Mouse (Mus musculus): ENCODE data around the gene Cdc42bpg. TPM values are rescaled to one million over a fixed set of nuclear protein-coding genes. Genes with fewer than 3 reads are reported as not detected.

Gene Cdc42bpg
- total and polyA plus RNA-seq, 3 experiments = 0.79 to 4.2 (median 2.3) TPM

- no peak for TF ChIP-seq TBP (conservative IDR thresholded peaks at IDR 0.05; ENCODE audit: low read depth, low read length)
- TF ChIP-seq GABPA (IDR thresholded peaks at IDR 0.05; ENCODE audit: insufficient replicate concordance, low read depth, low read length) = no peak
- peak; percentile 12; the same call in 1 of the 2 replicates for TF ChIP-seq NELFE (IDR thresholded peaks at IDR 0.05; ENCODE audit: low read depth, low read length)
- peak; percentile 4; the same call in 1 of the 2 replicates for TF ChIP-seq SIN3A (IDR thresholded peaks at IDR 0.05; ENCODE audit: low read length)
- no peak for TF ChIP-seq USF1 (IDR thresholded peaks at IDR 0.05; ENCODE audit: low read depth, low read length)
- peak; percentile 54 for TF ChIP-seq RAD21 (IDR thresholded peaks at IDR 0.05; ENCODE audit: low read depth, low read length)
- TF ChIP-seq ZNF384 (IDR thresholded peaks at IDR 0.05; ENCODE audit: low read depth, low read length) = no peak
- peak; percentile 81 for TF ChIP-seq IRF4 (IDR thresholded peaks at IDR 0.05; ENCODE audit: low read depth, low read length)
Measured at GRCm38 (mm10) chr19:6339890-6340504, 33.7 kb downstream of the Cdc42bpg start (continued).

GRCm38 (mm10) chr19:6340524-6341452 lies 34.5 kb downstream of the Cdc42bpg start, which contains the start of gene Map4k2:
Map4k2 (plus strand) TSS chr19:6341135.
- peaks cover 55 to 69% of the 10 kb centered on the region in 2 experiments for H3K36me3 ChIP-seq (replicated peaks in 1 of 2; ENCODE audit: control insufficient read depth in 1 of 2, insufficient read depth in 1 of 2, low read length in 1 of 2)
- H3K27me3 ChIP-seq (replicated peaks) = no peaks in the 10 kb centered on the region
- TF ChIP-seq PAX5 (IDR thresholded peaks at IDR 0.05; ENCODE audit: low read length) = no peak
- peak; percentile 14 for TF ChIP-seq SIN3A (IDR thresholded peaks at IDR 0.05; ENCODE audit: low read length)
- peak; percentile 75 for TF ChIP-seq IRF4 (IDR thresholded peaks at IDR 0.05; ENCODE audit: low read depth, low read length)
- TF ChIP-seq NRF1 (IDR thresholded peaks at IDR 0.05; ENCODE audit: low read depth, low read length) = peak; percentile 55
- TF ChIP-seq RAD21 (IDR thresholded peaks at IDR 0.05; ENCODE audit: low read depth, low read length) = no peak
- peak; percentile 75 for TF ChIP-seq ETS1 (conservative IDR thresholded peaks at IDR 0.05; ENCODE audit: low read depth, low read length)
- peak; percentile 92 for TF ChIP-seq MAZ (IDR thresholded peaks at IDR 0.05; ENCODE audit: low read depth, low read length)
- no peak for TF ChIP-seq MAX (IDR thresholded peaks at IDR 0.05; ENCODE audit: low read length)
- peak; percentile 89 for TF ChIP-seq CHD2 (IDR thresholded peaks at IDR 0.05; ENCODE audit: low read length)
- no peak for TF ChIP-seq USF1 (IDR thresholded peaks at IDR 0.05; ENCODE audit: low read depth, low read length)
- TF ChIP-seq RCOR1 (conservative IDR thresholded peaks at IDR 0.05; ENCODE audit: low read depth, low read length) = 0 out of 2 replicates have a peak, but pooled peaks have one; percentile 55
- TF ChIP-seq MEF2A (IDR thresholded peaks at IDR 0.05; ENCODE audit: borderline replicate concordance, low read depth, low read length) = no peak
- TF ChIP-seq TCF12 (IDR thresholded peaks at IDR 0.05; ENCODE audit: low read depth, low read length) = peak; percentile 81
- 0 out of 2 replicates have a peak, but pooled peaks have one; percentile 55 for TF ChIP-seq HCFC1 (IDR thresholded peaks at IDR 0.05; ENCODE audit: low read depth, low read length)
- no peak for TF ChIP-seq USF2 (conservative IDR thresholded peaks at IDR 0.05; ENCODE audit: low read depth, low read length)
- 0 out of 4 replicates have a peak, but pooled peaks of 1 of the 2 experiments have one; percentile 17 for TF ChIP-seq CTCF (conservative IDR thresholded peaks at IDR 0.05 in 1 of 2, IDR thresholded peaks at IDR 0.05 in 1 of 2; ENCODE audit: low read depth in 2 of 2, low read length in 2 of 2)
- peak; percentile 50 for TF ChIP-seq NELFE (IDR thresholded peaks at IDR 0.05; ENCODE audit: low read depth, low read length)
- no peak for TF ChIP-seq ZC3H11A (IDR thresholded peaks at IDR 0.05; ENCODE audit: low read depth, low read length)
- TF ChIP-seq MYC (IDR thresholded peaks at IDR 0.05; ENCODE audit: low read depth, low read length) = 0 out of 2 replicates have a peak, but pooled peaks have one; percentile 22
- no peak for TF ChIP-seq ZKSCAN1 (IDR thresholded peaks at IDR 0.05; ENCODE audit: borderline replicate concordance, low read depth, low read length)
- TF ChIP-seq MXI1 (IDR thresholded peaks at IDR 0.05; ENCODE audit: low read depth, low read length) = peak; percentile 15; the same call in 1 of the 2 replicates
- 0 out of 2 replicates have a peak, but pooled peaks have one; percentile 58 for TF ChIP-seq KAT2A (IDR thresholded peaks at IDR 0.05; ENCODE audit: insufficient replicate concordance, low read length)
- peak; percentile 36; the same call in 1 of the 2 replicates for TF ChIP-seq POLR2AphosphoS2 (IDR thresholded peaks at IDR 0.05; ENCODE audit: low read depth, low read length)
- no peak for TF ChIP-seq JUND (conservative IDR thresholded peaks at IDR 0.05; ENCODE audit: low read depth, low read length)
- TF ChIP-seq BHLHE40 (IDR thresholded peaks at IDR 0.05; ENCODE audit: low read depth, low read length) = peak; percentile 74
- TF ChIP-seq JUN (IDR thresholded peaks at IDR 0.05; ENCODE audit: insufficient read depth, low read depth, low read length) = no peak
- TF ChIP-seq EP300 (IDR thresholded peaks at IDR 0.05; ENCODE audit: low read length) = peak; percentile 76
- TF ChIP-seq ELF1 (IDR thresholded peaks at IDR 0.05; ENCODE audit: low read depth, low read length) = peak; percentile 76
- peak within 1 kb of the TSS; percentile 81 for H3K9ac ChIP-seq (ENCODE audit: insufficient read depth, low read depth)
- no peaks in the 10 kb centered on the region for H3K9me3 ChIP-seq (replicated peaks; ENCODE audit: low read length)
- H3K4me3 ChIP-seq (replicated peaks in 1 of 3; ENCODE audit: low read depth in 2 of 3, low read length in 2 of 3, poor library complexity in 1 of 3) = peak within 1 kb of the TSS; percentile 75 to 96 (median 90)
- dilution Hi-C loops (cut with MboI; ENCODE audit: extremely low pct_ligation_motif_present, extremely low pct_unique_long_range_greater_than_20kb, low sequenced_read_pairs) (no loop called here), in situ Hi-C loops (cut with MboI; ENCODE audit: low pct_ligation_motif_present, low pct_unique_long_range_greater_than_20kb, low sequenced_read_pairs) (no loop called here)
- peaks cover 25% of the 10 kb centered on the region for H3K79me2 ChIP-seq (replicated peaks; ENCODE audit: control insufficient read depth, extremely low read depth, insufficient read depth, poor library complexity, severe bottlenecking)
- H3K4me2 ChIP-seq (ENCODE audit: insufficient read depth, low read depth, poor library complexity, severe bottlenecking) = peak within 1 kb of the TSS; percentile 90
- peak; percentile 90 for DNase-seq (ENCODE audit: extremely low read depth)
- peak within 1 kb of the TSS; percentile 99 for H3K27ac ChIP-seq (ENCODE audit: insufficient read depth, low read depth)
- peaks cover 37 to 72% of the 10 kb centered on the region in 2 experiments for H3K4me1 ChIP-seq (ENCODE audit: control insufficient read depth in 1 of 2, insufficient read depth in 2 of 2)
